Mouse (Mus musculus): ENCODE measurements around the gene Lrrc3b.

GRCm38 (mm10) chr14:15437501-15437941, 1.3 kb downstream of the Lrrc3b start:
- TF ChIP-seq CTCF (IDR thresholded peaks at IDR 0.05; ENCODE audit: borderline replicate concordance, control insufficient read depth, extremely low read depth, insufficient read depth, low read length, poor library complexity) (no peak), POLR2A (IDR thresholded peaks at IDR 0.05; ENCODE audit: control insufficient read depth, extremely low read depth, insufficient read depth, low read length, poor library complexity) (no peak)
